Mouse (Mus musculus) lung, postnatal 0 days (tissue): Measurements from ENCODE around the gene Fbxo41.

ENCODE experiments used
- CTCF ChIP-seq: IDR thresholded peaks from 2 replicates; pipeline ENCODE4 v1.5.1; 2016; ENCODE audit warnings: antibody characterized with exemption, mild to moderate bottlenecking
- EP300 ChIP-seq: IDR thresholded peaks from 2 replicates; pipeline ENCODE4 v1.6.1; 2016; ENCODE audit warnings: antibody characterized with exemption, mild to moderate bottlenecking, control low read depth

- TF ChIP-seq CTCF (peak; percentile 64), EP300 (no peak)
Measured at GRCm38 (mm10) chr6:85477366-85477917, 25.4 kb downstream of the Fbxo41 start.
